In the genomic region with DNA sequence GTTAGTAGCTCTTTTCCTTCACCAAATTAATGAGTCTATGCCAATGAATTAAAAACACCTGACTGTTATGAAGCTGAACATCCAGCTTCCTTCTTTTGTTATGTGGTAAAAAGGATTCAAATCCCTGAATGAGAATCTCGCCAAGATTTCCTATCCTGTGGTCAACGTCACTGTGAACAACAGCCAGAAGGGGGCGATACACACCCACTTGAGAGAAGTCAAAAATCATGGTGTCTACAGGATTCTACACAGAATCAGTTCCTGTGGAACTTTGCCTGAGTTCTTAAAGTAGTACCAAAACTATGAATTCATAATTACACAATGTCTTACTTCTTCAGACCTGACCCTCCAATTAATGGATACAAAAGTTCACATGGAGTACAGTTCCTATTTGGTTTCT, we compare ENCODE assay signal across 9 mouse cellular contexts.
A peak's percentile ranks its signal among the peaks of the same experiment; 100 is the strongest.
DNase-seq lines count a peak whose midpoint lies in the region; ATAC-seq and TF ChIP-seq lines count a peak whose summit lies in the region.
"Had no signal": no experiment of that assay in that cellular context is flagged by ENCODE, and none has a peak within 500 bp of the region (broad histone marks: within the 10 kb centered on the region; RNA-seq: fewer than 3 reads in every experiment).

No protein-coding gene starts in this region.

- H3K79me2 ChIP-seq in MEL (ENCODE audit: control insufficient read depth, insufficient read depth, low read length, poor library complexity) = no peaks in the 10 kb centered on the region

- no peak for ATAC-seq in kidney, embryonic 16.5 days (ENCODE audit: low FRiP score, low TSS enrichment)
- ATAC-seq in megakaryocyte progenitor cell, adult 5-6 weeks (replicated peaks; ENCODE audit: poor library complexity) = peak; percentile 85

- peak; percentile 28 for DNase-seq in kidney, adult 18-20 months
- DNase-seq in MEL (ENCODE audit: low read depth, low spot score) (peak; percentile 40), MN1 (ENCODE audit: low spot score) (no peak)
- DNase-seq in cerebellum, postnatal 14 days = peak; percentile 67 to 78
- peak; percentile 22 to 48 for DNase-seq in gastrocnemius, postnatal 4 days (ENCODE audit: low spot score in 2 of 2)
- peak; percentile 31 for DNase-seq in layer of hippocampus, adult 9-10 months (ENCODE audit: low spot score)

- no peaks in the 10 kb centered on the region for H3K36me3 ChIP-seq in kidney, embryonic 16.5 days (ENCODE audit: insufficient read depth, low read length)
- H3K36me3 ChIP-seq in MEL (ENCODE audit: control insufficient read depth in 1 of 2, insufficient read depth in 2 of 2, low read length in 2 of 2) = no peaks in the 10 kb centered on the region
- H3K36me3 ChIP-seq: embryonic facial prominence, embryonic 13.5 days had no signal

- no peak for TF ChIP-seq EP300 in MEL (IDR thresholded peaks at IDR 0.05; ENCODE audit: low read depth in 1 of 2, low read length in 2 of 2)

- no peaks in the 10 kb centered on the region for H3K27me3 ChIP-seq in kidney, embryonic 16.5 days (ENCODE audit: insufficient read depth, low read length)
- H3K27me3 ChIP-seq in MEL (ENCODE audit: control insufficient read depth in 1 of 2, insufficient read depth in 2 of 2, low read length in 2 of 2) = no peaks in the 10 kb centered on the region
- H3K27me3 ChIP-seq: embryonic facial prominence, embryonic 13.5 days had no signal

- TF ChIP-seq RAD21 in MEL (IDR thresholded peaks at IDR 0.05; ENCODE audit: low read depth, low read length) = peak; percentile 63

- H3K9ac ChIP-seq in kidney, embryonic 16.5 days (replicated peaks; ENCODE audit: low read length) = no peak overlapping the region
- H3K9ac ChIP-seq in MEL (ENCODE audit: control insufficient read depth, low read depth, low read length, poor library complexity, severe bottlenecking) = no peak overlapping the region
- H3K9ac ChIP-seq: embryonic facial prominence, embryonic 13.5 days had no signal

- H3K4me3 ChIP-seq in kidney, embryonic 16.5 days (ENCODE audit: low read length) = no peak overlapping the region
- H3K4me3 ChIP-seq in MEL (ENCODE audit: control insufficient read depth in 1 of 2, insufficient read depth in 1 of 2, low read depth in 2 of 2, low read length in 2 of 2) = no peak overlapping the region
- H3K4me3 ChIP-seq: embryonic facial prominence, embryonic 13.5 days had no signal

- TF ChIP-seq POLR2A in MEL (IDR thresholded peaks at IDR 0.05; ENCODE audit: control insufficient read depth in 1 of 2, insufficient read depth in 1 of 2, low read depth in 1 of 2, low read length in 2 of 2, poor library complexity in 1 of 2) = no peak

- H3K27ac ChIP-seq in kidney, embryonic 16.5 days (ENCODE audit: low read length) = no peak overlapping the region
- H3K27ac ChIP-seq in MEL (ENCODE audit: control insufficient read depth, low read depth, low read length) = no peak overlapping the region
- H3K27ac ChIP-seq: embryonic facial prominence, embryonic 13.5 days had no signal

- H3K9me3 ChIP-seq in kidney, embryonic 16.5 days (ENCODE audit: low read length) = no peaks in the 10 kb centered on the region
- no peaks in the 10 kb centered on the region for H3K9me3 ChIP-seq in MEL (replicated peaks; ENCODE audit: insufficient read depth, low read length)
- H3K9me3 ChIP-seq: embryonic facial prominence, embryonic 13.5 days had no signal

- H3K4me1 ChIP-seq in kidney, embryonic 16.5 days (ENCODE audit: insufficient read depth, low read length) = no peaks in the 10 kb centered on the region
- no peaks in the 10 kb centered on the region for H3K4me1 ChIP-seq in MEL (ENCODE audit: control insufficient read depth in 1 of 2, insufficient read depth in 2 of 2, low read length in 2 of 2)
- H3K4me1 ChIP-seq: embryonic facial prominence, embryonic 13.5 days had no signal

- 5% methylated on average over 3 of the region's 3 CpGs for WGBS in kidney, embryonic 16.5 days

- H3K4me2 ChIP-seq in kidney, embryonic 16.5 days (replicated peaks; ENCODE audit: low read depth, low read length) = no peak overlapping the region
- H3K4me2 ChIP-seq: embryonic facial prominence, embryonic 13.5 days had no signal

- peak; percentile 36 to 61 (median 58) for TF ChIP-seq CTCF in MEL (IDR thresholded peaks at IDR 0.05 in 2 of 3, conservative IDR thresholded peaks at IDR 0.05 in 1 of 3; ENCODE audit: control insufficient read depth in 1 of 3, insufficient read depth in 1 of 3, low read depth in 2 of 3, low read length in 3 of 3, poor library complexity in 1 of 3, severe bottlenecking in 1 of 3)

TF ChIP-seq in MEL, 35 proteins besides CTCF, POLR2A, EP300 and RAD21:
- TF ChIP-seq TBP (IDR thresholded peaks at IDR 0.05; ENCODE audit: low read depth, low read length) (no peak), ZC3H11A (IDR thresholded peaks at IDR 0.05; ENCODE audit: low read depth, low read length) (peak; percentile 41), SMC3 (IDR thresholded peaks at IDR 0.05; ENCODE audit: low read depth, low read length) (peak; percentile 51), BHLHE40 (IDR thresholded peaks at IDR 0.05; ENCODE audit: borderline replicate concordance, low read depth, low read length) (no peak), CHD2 (IDR thresholded peaks at IDR 0.05; ENCODE audit: low read length) (no peak)
